Mouse (Mus musculus): ENCODE results near the gene P3h1. TPM values are rescaled to one million over a fixed set of nuclear protein-coding genes. Genes with fewer than 3 reads are reported as not detected.
"Not testable (repeated sequence)": the region's sequence is repeated elsewhere in the genome, so short reads cannot be mapped to it uniquely, and the experiment has no call there.

Gene P3h1
- total RNA-seq, 2 experiments from 2014 or later, result 6.5 to 6.9 TPM

- no peak for DNase-seq (ENCODE audit: low spot score in 2 of 2)
- intact Hi-C loops (cut with DNase I), result no loop called here
Measured at GRCm38 (mm10) chr4:119259344-119260254, 26.9 kb downstream of the P3h1 start.

DNA sequence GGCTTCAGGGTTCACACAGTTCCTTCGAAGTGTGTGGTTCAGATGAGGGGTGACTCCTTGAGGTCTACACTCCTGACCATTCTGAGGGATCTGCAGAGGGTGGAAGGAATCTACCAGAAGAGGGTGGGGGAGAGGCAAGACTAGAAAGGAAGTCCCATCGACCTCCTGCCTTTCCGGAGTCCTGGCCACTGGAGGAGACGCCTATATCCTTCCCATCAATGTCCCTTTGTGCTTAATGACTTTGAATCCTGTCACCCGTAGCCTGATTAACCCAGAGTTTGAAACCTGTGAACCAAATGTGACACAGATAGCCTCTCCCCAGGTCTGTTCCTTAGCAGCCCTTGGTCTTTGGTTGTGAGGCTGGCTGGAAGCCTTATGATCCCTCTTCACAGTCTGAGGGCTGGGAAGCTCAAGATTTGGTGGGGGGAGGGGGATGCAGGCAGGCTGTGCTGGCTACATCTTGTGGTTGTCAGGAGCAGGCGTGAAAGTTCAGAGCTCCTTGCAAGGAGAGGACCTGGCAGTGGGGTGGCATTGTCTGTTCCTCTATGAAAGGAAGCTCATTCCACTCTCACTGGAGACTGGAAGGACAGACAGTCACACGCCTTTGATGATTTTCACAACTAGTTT is 28.5 kb downstream of the P3h1 start:
- intact Hi-C loops (cut with DNase I), result no loop called here
- DNase-seq (ENCODE audit: low spot score in 2 of 2), result no peak

- intact Hi-C loops (cut with DNase I), result no loop called here
- DNase-seq (ENCODE audit: low spot score in 2 of 2), result no peak
Measured at GRCm38 (mm10) chr4:119262483-119262882, 29.8 kb downstream of the P3h1 start.

DNA sequence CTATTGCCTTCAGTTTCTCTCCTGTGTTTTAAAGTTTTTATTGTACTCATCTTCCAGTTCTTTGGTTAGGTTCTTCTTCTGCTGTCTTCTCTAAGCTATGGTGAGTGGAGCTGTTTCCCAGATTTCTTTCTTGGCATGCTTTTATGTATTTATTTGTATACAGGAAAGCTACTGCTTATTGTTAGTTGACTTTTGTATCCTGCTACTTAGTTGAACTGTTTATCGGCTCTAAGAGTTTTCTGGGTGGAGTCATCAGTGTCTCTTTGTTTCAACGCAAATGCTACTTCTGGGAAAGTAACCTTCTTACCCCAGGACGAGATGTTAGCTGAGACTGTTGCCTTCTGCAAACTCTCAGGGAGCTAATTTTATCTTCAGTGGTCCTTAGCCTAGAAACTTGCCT is 30.7 kb downstream of the P3h1 start:
- DNase-seq (ENCODE audit: low spot score in 2 of 2), result no peak
- intact Hi-C loops (cut with DNase I), result no loop called here

DNA sequence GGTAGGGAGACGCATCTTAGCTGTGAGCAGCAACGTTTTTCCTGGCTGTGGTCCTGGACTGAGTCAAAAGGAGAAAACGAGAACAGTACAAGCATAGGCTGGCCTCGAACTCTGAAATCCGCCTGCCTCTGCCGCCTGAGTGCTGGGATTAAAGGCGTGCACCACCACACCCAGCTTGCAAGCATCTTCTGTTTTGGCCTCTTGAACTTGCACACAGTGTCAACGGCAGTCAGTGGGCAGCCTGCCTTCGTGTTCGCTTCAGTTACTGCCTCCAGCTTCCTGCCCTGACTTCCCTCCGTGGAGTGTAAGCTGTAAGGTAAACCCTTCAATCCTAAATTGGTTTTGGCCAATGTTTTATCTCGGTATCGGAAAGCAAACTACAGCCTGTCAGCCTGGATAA is 33.9 kb downstream of the P3h1 start:
- no peak for DNase-seq (ENCODE audit: low spot score in 2 of 2)
- intact Hi-C loops (cut with DNase I), result no loop called here

DNA sequence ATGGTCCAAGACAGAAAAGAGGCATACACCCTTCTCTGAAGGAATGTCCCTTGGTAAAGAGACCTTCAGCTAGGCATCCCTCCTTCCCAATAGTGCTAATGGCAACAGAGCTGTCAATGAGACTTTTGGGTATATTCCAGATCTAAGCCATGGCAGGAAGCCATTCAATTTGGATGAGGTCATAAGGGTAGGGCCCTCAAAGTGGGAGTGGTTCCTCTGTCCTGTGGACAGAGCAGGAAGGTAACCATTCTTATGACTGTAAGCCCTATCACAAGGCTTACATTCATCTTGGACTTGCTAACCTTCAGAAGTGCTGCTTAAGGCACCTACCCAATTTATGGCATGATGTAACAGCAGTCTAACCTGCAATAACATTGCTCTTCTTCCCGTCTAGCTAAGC is 41.9 kb downstream of the P3h1 start:
- intact Hi-C loops (cut with DNase I), result no loop called here
- DNase-seq (ENCODE audit: low spot score in 2 of 2), result no peak

- intact Hi-C loops (cut with DNase I), result no loop called here
Measured at GRCm38 (mm10) chr4:119275226-119275625, 42.5 kb downstream of the P3h1 start.

DNA sequence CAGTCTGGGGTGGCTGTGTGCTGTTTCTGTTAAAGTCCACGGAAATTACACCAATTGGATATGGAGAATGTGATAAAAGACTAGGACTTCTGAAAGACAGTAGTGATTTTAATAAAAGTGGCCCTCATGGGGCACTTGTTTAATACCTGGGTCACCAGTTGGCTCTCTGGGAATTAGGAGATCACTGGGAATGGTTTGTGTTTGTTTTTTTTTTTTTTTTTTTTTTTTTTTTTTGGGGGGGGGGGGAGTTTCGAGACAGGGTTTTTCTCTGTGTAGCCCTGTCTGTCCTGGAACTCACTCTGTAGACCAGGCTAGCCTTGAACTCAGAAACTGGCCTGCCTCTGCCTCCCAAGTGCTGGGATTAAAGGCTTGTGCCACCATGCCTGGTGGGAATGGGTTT is 43.0 kb downstream of the P3h1 start:
- intact Hi-C loops (cut with DNase I), result no loop called here
- no peak for DNase-seq (ENCODE audit: low spot score in 2 of 2)

More at GRCm38 (mm10) chr4:119275226-119275625, 42.5 kb downstream of the P3h1 start:
- no peak for DNase-seq (ENCODE audit: low spot score in 2 of 2)

DNA sequence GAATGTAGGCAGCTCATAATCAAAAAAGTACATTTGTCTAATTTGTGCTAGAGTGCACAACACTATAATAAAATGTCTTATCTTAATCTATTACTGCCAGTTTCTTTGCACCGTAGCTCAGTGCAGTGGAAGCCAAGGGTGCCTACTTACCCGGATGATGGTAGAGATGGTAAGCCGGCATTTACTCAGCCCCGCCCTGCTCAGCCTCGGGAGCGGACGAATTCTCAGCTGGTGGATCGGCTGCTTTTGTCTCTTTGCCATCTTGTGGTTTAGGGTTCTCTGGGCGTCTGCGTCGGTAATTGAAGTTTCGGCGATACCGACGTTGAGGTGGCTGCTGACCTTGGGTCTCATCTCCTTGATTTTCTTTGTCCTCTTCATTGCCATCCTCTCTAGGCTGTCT is 46.1 kb downstream of the P3h1 start:
- intact Hi-C loops (cut with DNase I); DNase-seq (ENCODE audit: low spot score in 2 of 2): not testable (repeated sequence)

DNA sequence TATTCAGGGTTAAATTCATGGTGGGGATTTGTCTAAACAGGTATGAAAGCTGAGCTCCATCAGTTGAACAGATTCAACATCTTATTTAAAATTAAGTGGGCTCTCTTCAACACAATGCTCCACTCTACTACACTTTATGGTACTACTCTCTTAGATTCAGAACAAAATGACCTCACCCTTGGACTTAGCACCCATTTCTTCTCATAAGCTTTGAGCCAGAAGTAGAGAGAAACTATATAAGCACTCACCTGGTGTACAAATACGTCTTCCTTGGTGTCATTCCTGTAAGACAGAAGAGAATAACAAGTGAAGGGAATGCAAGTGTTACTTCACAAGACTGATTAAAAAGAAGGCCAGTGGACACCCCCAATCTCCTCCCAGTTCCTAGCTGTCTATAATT is 52.1 kb downstream of the P3h1 start:
- intact Hi-C loops (cut with DNase I), result no loop called here
- no peak for DNase-seq (ENCODE audit: low spot score in 2 of 2)

- intact Hi-C loops (cut with DNase I), result no loop called here
- DNase-seq (ENCODE audit: low spot score in 2 of 2), result no peak
Measured at GRCm38 (mm10) chr4:119285336-119285735, 52.6 kb downstream of the P3h1 start.

GRCm38 (mm10) chr4:119291921-119292320 is 59.2 kb downstream of the P3h1 start:
- DNase-seq (ENCODE audit: low spot score in 2 of 2), result no peak
- intact Hi-C loops (cut with DNase I), result no loop called here

DNA sequence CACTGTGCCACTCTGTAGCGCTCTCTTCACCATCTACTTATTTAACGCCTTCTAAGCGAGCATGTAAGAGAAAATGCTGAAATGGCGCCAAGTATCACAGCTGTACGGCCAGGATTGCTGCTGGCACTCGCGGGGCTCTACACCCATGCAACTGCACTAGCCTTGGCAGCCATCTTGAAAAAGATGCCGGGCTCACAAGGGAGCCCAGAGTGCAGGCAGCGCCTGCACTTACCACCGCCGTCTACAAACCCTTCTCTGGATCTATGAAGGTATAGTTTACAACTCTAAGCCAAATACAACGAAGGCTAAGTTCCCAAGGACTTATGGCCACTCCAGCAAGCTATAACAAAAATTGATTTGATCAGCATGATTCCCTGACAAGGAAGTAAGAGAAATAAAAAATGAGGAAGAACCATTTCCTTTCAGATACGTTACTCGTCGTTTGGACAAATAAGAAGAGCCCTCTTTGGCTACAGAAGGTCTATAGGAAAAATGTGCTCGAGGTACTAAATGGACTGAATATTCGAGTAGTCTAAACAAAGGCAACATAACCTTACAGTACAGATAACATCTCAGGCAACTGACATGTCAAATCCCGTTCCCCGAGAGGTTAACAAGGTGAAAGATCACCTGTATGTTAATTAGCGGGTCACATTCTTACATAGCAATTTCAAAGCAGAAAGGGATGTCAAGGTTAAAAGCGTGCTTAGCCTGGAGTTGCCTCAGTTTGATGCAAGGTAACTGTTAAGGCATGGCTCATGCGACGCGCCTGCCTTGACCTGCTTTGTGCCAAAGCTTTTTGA is 60.3 kb downstream of the P3h1 start:
- intact Hi-C loops (cut with DNase I), result no loop called here
- peak; percentile 63 to 72 for DNase-seq (ENCODE audit: low spot score in 2 of 2)

- intact Hi-C loops (cut with DNase I), result loop anchor here (1.0 to 2.0 kb wide), 2 partner anchors 27 to 47 kb away; partner anchors contain the start of gene Ppih
Measured at GRCm38 (mm10) chr4:119293574-119294258, 61.0 kb downstream of the P3h1 start.

DNA sequence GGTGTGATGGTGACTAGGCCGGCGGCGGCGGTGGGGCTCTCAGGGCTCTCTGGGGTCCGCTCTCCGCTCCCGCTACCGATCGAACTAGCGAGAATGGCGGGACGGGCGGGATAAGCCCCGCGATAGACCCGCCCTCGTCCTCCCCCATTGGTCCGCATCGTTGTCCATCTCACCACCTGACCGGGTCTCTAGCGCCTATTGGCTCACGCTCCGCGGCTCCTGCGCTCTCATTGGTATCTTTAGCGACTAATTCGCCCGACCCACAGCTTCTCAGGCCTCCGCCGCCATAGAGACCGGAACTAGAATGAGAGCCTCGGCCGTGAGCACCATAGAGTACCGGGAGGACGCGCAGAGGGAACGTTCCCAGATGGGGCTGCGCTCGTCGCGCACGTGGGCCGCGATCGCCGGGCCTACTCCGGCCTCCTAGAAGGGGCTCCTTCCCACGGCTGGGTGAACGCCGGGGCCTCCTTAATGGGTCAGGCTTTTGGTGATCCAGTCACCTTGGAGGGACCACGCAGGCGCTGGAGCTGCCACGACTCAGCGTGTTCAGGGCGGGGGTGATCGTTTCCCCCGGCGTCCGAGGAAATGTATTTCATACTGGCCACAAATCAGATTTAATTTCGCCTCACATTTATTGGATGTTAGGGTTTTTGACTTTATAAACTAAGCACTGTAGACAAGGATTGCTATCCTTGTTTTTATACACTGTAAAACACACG is 61.9 kb downstream of the P3h1 start, which contains the start of gene Ybx1:
Ybx1 (minus strand) TSS at position 190 of the 719 bp plus-strand sequence.
- intact Hi-C loops (cut with DNase I), result loop anchor here (1.0 to 2.0 kb wide), 2 partner anchors 26 to 48 kb away; partner anchors contain the start of gene Ppih
- peak; percentile 100 for DNase-seq (ENCODE audit: low spot score in 2 of 2)

More at GRCm38 (mm10) chr4:119293574-119294258, 61.0 kb downstream of the P3h1 start:
- DNase-seq (ENCODE audit: low spot score in 2 of 2), result peak; percentile 16 to 23

DNA sequence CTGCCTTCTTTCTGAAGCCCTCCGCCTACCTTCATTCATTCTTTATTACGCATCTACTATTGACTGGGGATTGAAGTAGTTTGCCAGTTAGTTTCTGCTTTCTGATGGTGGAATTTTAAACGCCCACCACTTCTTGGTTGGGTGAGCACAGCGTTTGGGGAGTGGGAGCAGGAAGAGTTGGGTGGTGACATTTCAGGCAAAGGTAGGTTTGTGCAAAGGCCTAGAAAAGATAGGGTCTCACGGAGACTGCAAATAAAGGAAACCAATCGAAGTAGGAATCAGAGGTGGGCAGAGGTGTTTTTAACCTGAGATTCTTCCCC is 62.4 kb downstream of the P3h1 start:
- intact Hi-C loops (cut with DNase I), result loop anchor here (2.0 kb wide), 1 partner anchor 48 kb away; no protein-coding TSS in a partner anchor
- peak in 1 of 2 experiments; percentile 8 for DNase-seq (ENCODE audit: low spot score in 2 of 2)

DNA sequence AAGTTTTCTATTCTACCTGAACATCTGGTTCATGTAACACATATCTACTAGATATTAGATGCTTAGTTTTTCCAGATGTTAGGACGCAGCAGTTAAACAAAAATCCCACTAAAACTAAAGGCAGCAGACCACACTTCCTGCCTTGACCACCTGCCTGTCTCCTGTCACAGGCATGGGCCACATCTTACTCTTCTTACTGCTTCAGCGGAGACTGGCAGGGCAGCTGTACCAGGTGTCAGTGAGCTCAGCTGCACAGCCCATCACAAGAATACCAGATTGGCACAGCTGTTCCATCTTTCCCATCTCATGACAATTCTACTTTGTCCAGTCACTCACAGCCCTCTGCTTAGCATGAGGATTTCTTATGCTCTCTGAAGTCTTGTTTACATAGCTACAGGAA is 64.6 kb downstream of the P3h1 start:
- no peak for DNase-seq (ENCODE audit: low spot score in 2 of 2)
- intact Hi-C loops (cut with DNase I), result no loop called here

Data from left cerebral cortex, postnatal 25 days (tissue).